Mouse (Mus musculus): ENCODE data around the gene Krtap6-2. TPM values are rescaled to one million over a fixed set of nuclear protein-coding genes. Genes with fewer than 3 reads are reported as not detected.

Krtap6-2 gene
- total RNA-seq (2022) = not detected

- no peak for DNase-seq (ENCODE audit: low spot score in 2 of 2)
Observed at GRCm38 (mm10) chr16:89420011-89420410, at the start of gene Krtap6-2. Gene Krtap6-2 (minus strand): TSS chr16:89420111.

- no peak for DNase-seq (ENCODE audit: low spot score in 2 of 2)
Observed at GRCm38 (mm10) chr16:89461189-89461588, 41.3 kb upstream of the Krtap6-2 start.

- DNase-seq (ENCODE audit: low spot score in 2 of 2) = no peak
Observed at GRCm38 (mm10) chr16:89429586-89429985, 9.7 kb upstream of the Krtap6-2 start.

DNA sequence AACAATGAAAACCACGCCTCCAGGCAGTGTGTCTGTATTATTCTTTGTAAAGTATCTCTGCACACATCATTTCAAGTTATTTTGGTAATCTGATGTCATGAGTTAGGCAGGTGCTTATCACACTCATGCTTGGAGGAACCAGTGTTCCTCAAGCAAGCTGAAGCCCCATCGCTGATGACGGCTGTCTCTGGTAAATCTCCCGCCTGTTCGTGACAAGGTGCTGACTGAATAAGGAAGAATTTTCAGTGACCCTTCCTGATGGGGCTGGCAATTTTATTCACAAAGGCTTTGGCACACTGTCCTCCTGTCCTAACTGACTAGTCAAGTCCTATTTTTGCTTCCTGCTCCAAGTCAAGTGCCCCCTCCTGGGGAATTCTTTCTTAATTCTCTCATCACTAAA, 5.4 kb upstream of the Krtap6-2 start:
- no peak for DNase-seq (ENCODE audit: low spot score in 2 of 2)

DNA sequence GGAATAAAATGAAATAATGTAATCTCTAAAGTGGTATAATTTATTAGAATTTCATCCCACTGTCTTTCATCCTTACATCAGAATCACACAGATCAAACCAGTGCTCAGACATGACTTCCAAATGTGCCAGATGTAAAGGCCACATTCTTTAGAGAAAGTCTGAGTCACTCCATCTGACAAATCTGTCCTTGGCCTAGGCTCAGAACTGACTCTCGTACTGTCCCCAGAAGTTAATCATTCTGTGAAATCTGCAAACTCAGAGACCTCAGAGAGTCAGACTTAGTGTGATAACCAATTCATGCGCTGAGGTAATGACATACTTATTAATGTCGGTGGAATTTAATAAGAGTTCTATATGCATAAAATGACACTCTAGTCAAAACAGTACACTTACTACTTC, 3.6 kb downstream of the Krtap6-2 start:
- no peak for DNase-seq (ENCODE audit: low spot score in 2 of 2)

DNA sequence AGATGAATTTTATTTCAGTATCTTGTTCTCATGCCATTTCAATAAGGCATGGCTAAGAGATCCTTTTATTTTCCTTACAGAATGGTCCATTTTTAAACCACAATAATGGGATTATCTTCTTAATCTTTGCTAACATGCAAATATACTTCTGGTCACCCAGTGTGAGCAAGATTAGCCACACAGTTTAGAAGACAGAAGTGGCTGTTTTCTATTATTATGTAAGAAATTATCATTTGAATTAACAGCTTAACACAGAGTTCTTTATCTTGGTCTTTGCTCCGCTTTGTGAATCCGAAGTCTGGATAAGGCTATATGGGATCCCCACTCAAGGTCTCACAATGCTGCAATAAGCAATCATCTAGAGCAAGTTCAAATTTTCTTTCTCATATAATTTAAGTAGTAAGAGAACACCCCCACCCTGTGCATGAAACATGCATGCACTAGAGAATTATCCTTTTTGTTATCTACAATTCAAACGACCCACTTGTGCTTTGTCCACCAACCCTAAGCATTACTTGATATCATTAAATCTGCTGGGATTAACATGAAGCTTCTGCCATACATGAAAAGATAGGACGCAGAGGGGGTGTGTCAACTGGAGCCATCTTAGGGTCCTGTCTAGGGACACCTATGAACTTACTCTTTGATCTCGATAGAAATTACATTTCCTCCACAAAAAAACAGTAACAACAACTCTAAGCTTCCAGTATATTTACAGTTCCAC, 9.4 kb downstream of the Krtap6-2 start:
- no peak for DNase-seq (ENCODE audit: low spot score in 2 of 2)

DNA sequence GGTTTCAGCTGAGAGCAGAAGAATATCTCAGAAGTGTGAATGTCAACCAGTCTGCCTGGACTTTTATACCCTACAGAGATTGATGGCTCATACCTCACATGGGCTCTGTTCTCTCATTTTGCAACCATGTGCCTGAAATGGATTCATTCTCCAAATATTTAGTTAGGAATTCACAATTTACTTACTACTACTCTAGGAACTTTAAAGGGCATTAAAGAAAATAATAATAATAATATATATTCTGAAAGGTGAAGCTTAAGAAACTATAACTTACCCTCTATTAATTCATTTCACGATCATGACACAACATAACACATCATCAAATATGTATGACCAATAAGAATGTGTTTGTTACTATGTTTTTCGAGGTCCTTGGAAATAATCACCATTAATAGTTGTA, 16.1 kb downstream of the Krtap6-2 start, which contains the start of gene Krtap21-1:
Gene Krtap21-1, minus strand, starts transcription at position 101 of the 400 bp plus-strand sequence.
- no peak for DNase-seq (ENCODE audit: low spot score in 2 of 2)

- no peak for DNase-seq (ENCODE audit: low spot score in 2 of 2)
Observed at GRCm38 (mm10) chr16:89372734-89373461, 47.0 kb downstream of the Krtap6-2 start.

Other genes with a start within 250 kb of the Krtap6-2 start
- gene 1110057P08Rik, start 245.4 kb downstream of the Krtap6-2 start, total RNA-seq (2022) = not detected
- gene Krtap20-2, start 214.2 kb downstream of the Krtap6-2 start, total RNA-seq (2022) = not detected
- not detected for gene Krtap21-1, start 16.2 kb downstream of the Krtap6-2 start, total RNA-seq (2022)
- not detected for gene Krtap8-1, start 67.8 kb upstream of the Krtap6-2 start, total RNA-seq (2022)
- not detected for gene Krtap7-1, start 88.2 kb upstream of the Krtap6-2 start, total RNA-seq (2022)
- not detected for gene Krtap11-1, start 151.1 kb upstream of the Krtap6-2 start, total RNA-seq (2022)

Measured in layer of hippocampus, adult 8-10 months (tissue).